ENCODE assay signal across 16 mouse cellular contexts in genomic region chr1:7518791-7519190, GRCm38 (mm10).
"Had no signal": no experiment of that assay in that cellular context is flagged by ENCODE, and none has a peak within 500 bp of the region (broad histone marks: within the 10 kb centered on the region; RNA-seq: fewer than 3 reads in every experiment).

No protein-coding gene starts in this region.

- ATAC-seq: midbrain, embryonic 16.5 days had no signal

- H3K9me3 ChIP-seq: midbrain, embryonic 10.5 days; midbrain, embryonic 12.5 days; neural tube, embryonic 13.5 days; neural tube, embryonic 15.5 days had no signal

- H3K9ac ChIP-seq: liver, embryonic 14.5 days; lung, embryonic 14.5 days; midbrain, embryonic 12.5 days; neural tube, embryonic 13.5 days; neural tube, embryonic 15.5 days had no signal

- H3K4me3 ChIP-seq: midbrain, embryonic 10.5 days; midbrain, embryonic 12.5 days; myocyte; neural tube, embryonic 13.5 days; neural tube, embryonic 15.5 days had no signal

- DNase-seq: lung, adult 18-20 months; lung, embryonic 14.5 days; lung, postnatal 10 days; lung, postnatal 4 days; midbrain, embryonic 14.5 days; right cerebral cortex, postnatal 14 days; thymus, adult 2 months; thymus, postnatal 25 days; thymus, postnatal 4 days had no signal

- H3K27me3 ChIP-seq: midbrain, embryonic 12.5 days; neural tube, embryonic 13.5 days; neural tube, embryonic 15.5 days had no signal

- H3K27ac ChIP-seq: liver, embryonic 14.5 days; midbrain, embryonic 10.5 days; midbrain, embryonic 12.5 days; neural tube, embryonic 13.5 days; neural tube, embryonic 15.5 days had no signal

- H3K36me3 ChIP-seq: midbrain, embryonic 10.5 days; midbrain, embryonic 12.5 days; neural tube, embryonic 13.5 days; neural tube, embryonic 15.5 days had no signal

- H3K4me2 ChIP-seq: lung, embryonic 14.5 days; midbrain, embryonic 12.5 days; neural tube, embryonic 13.5 days; neural tube, embryonic 15.5 days had no signal

- H3K4me1 ChIP-seq: midbrain, embryonic 10.5 days; midbrain, embryonic 12.5 days; neural tube, embryonic 13.5 days; neural tube, embryonic 15.5 days had no signal
